Mouse (Mus musculus) liver, embryonic 11.5 days (tissue): ENCODE measurements around the gene Slc22a28. TPM values are rescaled to one million over a fixed set of nuclear protein-coding genes. Genes with fewer than 3 reads are reported as not detected.

ENCODE experiments used
- polyA plus RNA-seq: library from polyadenylated mRNA; unstranded; fragments of >200 nt; fragmentation: Nextera tagmentation; extraction: Ambion mirVana; gene quantifications from 2 replicates; pipeline ENCODE4 v1.2.1, GENCODE M21; 2014

Slc22a28 gene
- polyA plus RNA-seq, 1 experiment from 2014 or later: not detected

Other genes starting within 250 kb of the Slc22a28 start
- gene Slc22a27, start 166.0 kb downstream of the Slc22a28 start, polyA plus RNA-seq: not detected in 2 replicates
- not detected in 2 replicates for gene Slc22a29, start 86.9 kb upstream of the Slc22a28 start, polyA plus RNA-seq